Mouse (Mus musculus): Measurements from ENCODE around the gene Mrgpre.

The Mrgpre gene

DNA sequence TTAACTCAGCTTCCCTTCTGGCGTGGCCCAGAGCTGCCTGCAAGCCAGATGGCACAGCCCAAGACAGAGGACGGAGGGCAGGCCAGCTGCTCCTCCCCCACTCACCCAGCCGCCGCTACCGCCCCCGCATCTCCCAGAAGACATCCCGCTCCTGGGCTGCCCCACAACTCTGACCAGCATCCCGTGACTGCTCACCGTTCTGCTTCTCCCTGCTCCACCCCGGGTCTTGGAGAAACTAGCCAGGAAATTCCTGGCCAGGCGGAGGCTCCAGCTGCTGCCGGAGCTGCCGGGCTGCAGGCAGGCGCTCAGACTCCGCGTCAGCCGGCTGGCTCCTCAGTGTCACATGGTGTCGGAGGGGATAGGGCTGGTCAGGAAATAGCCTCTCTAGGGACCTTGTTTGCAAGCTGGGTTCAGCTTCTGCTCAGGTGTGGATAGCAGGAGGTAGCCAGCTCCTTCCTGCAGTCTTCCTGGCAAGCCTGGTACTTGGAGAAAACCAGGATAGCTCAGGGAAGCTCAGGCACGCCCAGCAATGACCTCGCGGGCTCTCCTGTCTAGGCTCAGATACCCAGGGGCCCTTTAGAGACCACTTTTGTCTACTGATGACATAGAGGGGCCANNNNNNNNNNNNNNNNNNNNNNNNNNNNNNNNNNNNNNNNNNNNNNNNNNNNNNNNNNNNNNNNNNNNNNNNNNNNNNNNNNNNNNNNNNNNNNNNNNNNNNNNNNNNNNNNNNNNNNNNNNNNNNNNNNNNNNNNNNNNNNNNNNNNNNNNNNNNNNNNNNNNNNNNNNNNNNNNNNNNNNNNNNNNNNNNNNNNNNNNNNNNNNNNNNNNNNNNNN lies at the start of gene Mrgpre:
TSS of gene Mrgpre (minus strand) at position 505 of the 834 bp plus-strand sequence.
- peak; percentile 50 to 55 for DNase-seq (ENCODE audit: low spot score in 2 of 2)

DNA sequence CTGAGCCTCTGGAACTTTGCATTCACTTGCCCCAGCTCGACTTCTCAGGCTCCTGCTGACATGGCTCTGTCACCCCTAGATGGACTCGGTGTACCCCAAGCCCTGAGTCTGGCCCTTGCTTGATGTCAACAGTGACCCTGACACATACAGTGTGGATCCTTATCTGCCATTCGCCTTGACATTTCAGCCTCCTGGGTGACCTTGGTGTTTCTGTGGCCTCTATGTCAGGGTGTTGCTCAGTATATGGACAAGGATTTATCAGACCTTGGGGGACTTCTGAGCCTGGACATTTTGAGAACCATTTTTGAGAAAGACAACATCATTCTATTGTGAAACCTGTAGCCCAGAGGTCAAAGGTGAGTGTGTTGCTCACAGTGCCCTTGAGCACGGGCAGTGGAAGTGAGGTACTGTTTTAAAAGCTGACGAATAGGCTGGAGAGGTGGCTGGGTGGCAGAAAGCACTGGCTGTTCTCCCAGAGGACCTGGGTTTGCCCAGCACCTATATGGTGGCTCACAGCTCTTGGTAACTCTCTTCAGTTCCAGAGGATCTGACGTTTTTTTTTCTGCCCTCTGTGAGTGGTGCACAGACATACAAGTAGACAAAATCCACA lies 49.4 kb upstream of the Mrgpre start:
- DNase-seq (ENCODE audit: low spot score in 2 of 2), result no peak

DNA sequence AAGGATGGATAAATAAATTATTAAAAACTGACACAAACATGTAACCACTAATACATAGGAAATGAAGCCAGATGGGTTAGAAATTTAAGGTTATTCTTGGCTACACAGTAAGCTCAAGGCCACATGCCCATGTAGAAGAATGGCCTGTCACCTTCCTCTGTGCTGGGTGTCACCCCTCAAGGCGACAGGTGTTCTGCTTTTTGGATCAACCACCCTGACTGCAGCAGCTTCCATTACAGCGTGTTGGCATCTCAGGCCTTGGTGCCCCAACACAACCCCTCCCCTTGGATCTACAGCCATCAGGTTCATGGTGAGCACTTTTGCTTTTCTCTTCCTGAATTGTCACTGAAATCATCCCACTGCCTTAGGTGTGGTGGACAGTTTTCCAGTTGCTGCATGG lies 48.3 kb upstream of the Mrgpre start:
- DNase-seq (ENCODE audit: low spot score in 2 of 2), result no peak

DNA sequence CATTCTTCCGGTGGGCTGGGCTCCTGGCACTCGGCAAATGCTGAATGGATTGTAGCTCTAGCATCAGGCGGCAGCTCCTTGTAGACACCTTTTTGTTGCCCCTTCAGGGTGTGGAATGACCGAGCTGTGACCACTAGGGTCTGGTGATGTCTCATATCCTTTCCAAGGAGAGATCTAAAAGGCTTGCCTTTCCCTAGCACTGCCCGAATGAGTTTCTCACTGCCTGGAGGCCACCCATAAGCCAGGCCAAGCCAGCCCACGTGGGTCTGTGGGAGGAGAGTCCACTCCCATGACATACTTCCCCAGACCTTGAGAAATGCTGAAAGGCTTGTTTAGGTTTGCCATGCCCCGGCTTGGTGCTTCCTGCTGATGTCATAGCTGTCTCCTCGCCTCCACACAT lies 47.9 kb upstream of the Mrgpre start:
- DNase-seq (ENCODE audit: low spot score in 2 of 2), result no peak

DNA sequence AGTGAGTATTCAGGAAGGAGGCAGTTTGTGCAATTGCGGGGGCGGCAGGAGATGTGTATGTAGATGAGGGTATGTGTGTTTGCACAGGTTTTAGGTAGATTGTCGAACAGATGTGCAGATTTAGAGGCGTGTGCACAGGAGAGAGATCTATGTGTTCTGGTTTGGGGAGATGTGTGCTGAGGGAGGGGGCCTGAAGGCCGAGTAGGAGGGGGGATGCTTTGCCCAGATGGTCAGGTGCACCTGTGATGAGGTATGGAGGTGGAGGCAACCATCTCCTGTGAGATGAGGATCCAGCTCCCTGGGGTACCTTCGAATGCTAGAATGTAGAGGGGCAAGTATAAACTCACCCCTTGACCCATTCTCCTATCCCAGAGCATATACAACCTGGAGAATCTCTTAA lies 46.1 kb upstream of the Mrgpre start:
- DNase-seq (ENCODE audit: low spot score in 2 of 2), result no peak

DNA sequence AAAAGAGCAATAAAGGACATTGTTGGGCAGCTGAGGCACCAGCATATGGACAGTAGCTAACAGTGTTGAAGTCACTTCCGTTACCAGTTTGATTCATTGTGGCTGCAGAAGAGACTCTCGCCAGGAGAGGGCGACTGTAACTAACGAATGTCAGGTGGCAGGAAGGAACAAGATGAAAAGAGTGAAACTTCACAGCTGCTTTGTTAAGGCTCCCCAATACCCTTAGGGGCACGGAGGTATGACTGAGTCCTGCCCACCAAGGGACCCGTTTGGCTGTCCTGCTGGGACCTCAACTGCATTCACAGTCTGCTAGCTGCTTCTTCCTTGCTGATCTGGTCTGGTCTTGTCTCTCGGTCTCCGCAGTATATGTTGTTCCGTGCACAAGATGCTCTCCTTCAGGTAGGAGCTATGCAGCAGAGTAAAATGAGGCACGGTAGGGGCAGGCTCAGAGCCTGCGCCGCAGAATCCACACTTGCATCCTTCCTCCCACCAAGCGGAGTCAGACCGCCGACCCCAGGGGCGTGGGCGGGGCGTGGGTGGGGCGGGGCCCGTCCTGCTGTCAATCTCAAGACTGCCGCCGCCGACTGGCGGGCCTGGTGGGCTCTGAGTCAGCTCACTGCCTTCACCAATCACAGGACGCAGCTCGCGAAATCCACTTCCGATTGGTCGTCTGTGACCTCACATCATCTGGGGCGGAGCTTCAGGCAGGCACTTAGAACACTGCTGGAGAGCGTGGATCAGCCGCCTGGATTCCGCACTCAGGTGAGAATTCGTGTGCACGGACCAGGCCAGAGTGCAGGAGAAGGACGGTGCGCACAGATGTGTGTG lies 45.4 kb upstream of the Mrgpre start:
- DNase-seq (ENCODE audit: low spot score in 2 of 2), result peak; percentile 94 to 96

DNA sequence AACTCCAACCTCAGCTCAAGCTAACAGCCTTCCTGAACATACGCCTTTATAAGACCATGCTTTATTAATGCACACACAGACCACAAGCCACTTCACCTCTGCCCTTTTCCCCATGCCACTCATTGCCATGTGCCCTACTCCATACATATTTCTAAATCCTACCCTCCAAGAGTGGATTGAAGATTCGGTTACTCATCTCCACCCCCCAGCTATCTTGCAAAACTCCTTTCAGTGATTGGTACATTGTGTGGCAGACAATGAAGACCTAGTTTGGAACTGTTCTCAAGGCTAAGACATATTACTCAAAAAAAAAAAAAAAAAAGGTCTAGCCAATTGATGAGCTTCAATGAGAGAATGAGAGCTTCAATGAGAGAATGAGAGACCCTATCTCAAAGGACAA lies 42.7 kb upstream of the Mrgpre start:
- DNase-seq (ENCODE audit: low spot score in 2 of 2), result no peak

DNA sequence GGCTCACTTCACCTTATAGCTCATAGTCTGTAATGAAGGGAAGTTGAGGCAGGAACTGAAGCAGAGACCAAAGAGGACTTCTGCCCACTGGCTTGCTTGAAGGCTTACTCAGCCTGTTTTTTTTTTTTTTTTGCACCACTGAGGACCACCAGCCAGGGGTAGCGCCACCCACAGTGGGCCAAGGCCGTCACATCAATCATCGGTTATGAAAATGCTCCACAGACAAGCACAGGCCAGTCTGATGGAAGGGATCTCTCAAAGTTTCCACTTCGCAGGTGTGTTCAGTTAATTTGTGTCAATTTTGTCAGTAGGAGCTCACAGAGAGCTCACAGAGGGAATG lies 38.9 kb upstream of the Mrgpre start:
- DNase-seq (ENCODE audit: low spot score in 2 of 2), result no peak

DNA sequence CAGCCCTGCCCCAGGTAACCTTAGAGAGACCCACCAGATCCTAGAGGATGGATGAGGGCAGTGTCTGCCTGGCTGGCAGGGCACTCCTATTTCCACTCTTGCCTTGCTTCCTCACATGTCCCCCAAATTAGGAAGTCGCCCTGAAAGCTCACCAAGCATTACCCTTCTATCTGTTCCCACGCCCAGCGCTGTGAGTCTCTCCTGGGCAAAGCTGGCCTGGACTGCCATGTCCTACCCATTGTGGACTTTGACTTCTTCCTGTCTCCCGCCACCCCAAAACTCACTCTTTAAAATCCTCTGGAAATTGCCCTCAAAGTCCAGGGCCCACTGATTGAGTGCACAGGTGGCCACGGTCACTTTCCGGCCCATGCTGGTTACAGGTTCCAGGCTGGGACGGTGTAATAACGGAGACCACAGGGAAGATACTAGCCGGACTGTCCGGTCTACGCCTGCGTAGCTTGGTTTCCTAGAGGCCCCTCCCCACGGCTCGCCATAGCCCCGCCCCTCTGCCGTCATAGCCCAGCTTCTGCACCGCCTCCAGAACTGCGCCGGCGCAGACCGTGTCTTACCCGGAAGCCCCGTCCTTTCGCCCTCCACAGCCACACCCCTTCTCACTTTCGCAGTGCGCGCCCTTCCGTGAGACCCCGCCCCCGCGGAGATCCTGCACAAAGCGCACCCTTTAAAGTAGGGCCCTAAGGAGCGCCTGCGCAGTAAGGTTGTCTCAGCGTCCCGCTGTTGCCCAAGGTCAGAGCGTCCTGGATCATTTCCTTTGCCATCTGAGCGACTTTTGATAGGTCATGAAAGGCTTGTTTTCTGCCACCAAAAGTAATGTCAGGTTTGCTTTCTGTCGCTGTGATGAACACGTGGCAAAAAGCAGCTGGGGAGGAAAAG lies 38.3 kb upstream of the Mrgpre start, which contains the start of the genes Nadsyn1 and Dhcr7:
TSS of gene Nadsyn1 (minus strand) at position 475 of the 891 bp plus-strand sequence.
TSS of gene Dhcr7 (plus strand) at position 771 of the 891 bp plus-strand sequence.
- peak; percentile 97 to 98 for DNase-seq (ENCODE audit: low spot score in 2 of 2)

DNA sequence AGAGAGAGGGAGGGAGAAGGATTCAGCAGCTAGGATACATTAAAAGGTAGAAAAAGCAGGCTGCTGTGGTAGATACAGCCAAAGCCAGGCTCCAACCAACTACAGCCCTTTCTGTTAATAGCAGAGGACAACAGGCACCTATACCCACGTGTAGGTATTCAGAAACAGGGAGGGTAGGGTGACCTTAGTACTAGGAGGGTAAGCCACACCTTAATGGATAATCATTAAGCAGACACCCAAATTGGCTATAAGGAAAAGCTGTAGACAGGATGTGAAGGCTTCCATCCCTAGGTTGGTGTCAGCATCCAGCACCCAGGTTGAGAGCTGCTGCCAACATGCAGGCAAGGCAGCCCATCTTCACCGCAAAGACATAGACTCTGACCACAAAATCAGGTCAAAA lies 36.9 kb upstream of the Mrgpre start:
- DNase-seq (ENCODE audit: low spot score in 2 of 2), result no peak

DNA sequence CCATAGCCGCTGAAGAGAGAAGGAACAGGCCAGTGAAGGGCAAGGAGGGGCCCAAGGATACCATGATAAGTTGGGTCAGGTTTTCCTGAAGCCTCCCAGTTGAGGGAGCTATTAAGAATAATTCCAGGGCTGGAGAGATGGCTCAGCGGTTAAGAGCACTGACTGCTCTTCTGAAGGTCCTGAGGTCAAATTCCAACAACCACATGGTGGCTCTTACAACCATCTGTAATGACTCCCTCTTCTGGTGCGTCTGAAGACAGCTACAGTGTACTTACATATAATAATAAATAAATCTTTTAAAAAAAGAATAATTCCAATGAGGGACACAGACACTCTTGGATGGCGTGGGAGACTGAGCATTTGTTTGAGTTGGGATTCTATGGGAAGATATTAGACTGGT lies 34.9 kb upstream of the Mrgpre start:
- no peak for DNase-seq (ENCODE audit: low spot score in 2 of 2)

DNA sequence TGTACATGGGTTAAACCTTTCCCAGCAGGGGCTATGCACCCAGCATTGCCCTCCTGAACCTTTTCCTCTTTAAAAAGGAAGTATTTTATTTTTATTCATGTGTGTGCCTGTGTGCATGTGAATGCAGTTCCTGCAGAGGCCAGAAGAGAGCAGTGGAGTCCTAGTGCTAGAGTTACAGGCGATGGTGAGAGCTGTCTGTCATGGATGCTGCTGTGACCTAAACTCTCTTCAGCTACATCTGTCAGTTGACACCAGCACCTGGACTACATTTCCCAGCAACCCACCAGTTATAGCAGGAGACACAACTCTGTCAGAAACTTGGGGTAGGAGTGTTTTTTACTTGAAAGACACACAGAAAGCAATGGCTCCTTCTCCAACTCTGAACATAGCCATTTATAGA lies 24.6 kb upstream of the Mrgpre start:
- DNase-seq (ENCODE audit: low spot score in 2 of 2), result no peak

DNA sequence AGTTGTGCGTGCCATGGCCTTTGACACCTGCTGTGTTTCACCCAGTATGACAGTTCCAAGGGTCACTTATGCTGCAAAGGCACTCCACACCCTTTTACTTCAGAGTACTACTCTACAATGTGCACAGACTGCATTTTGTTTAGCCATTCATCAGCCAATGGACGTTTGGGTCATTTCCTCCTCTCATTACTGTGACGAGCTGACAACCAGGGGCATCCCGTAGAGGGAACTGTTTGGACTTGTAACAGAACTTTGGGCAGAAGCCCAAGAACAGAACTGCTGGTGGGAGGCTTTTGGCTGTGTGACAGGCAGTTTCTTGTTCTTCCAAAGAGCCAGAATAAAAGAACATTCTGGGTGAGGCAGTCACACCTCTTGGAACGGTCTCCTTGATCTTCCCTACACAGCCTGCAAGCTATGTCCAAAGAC lies 20.9 kb upstream of the Mrgpre start:
- peak in 1 of 2 experiments; percentile 34 for DNase-seq (ENCODE audit: low spot score in 2 of 2)

DNA sequence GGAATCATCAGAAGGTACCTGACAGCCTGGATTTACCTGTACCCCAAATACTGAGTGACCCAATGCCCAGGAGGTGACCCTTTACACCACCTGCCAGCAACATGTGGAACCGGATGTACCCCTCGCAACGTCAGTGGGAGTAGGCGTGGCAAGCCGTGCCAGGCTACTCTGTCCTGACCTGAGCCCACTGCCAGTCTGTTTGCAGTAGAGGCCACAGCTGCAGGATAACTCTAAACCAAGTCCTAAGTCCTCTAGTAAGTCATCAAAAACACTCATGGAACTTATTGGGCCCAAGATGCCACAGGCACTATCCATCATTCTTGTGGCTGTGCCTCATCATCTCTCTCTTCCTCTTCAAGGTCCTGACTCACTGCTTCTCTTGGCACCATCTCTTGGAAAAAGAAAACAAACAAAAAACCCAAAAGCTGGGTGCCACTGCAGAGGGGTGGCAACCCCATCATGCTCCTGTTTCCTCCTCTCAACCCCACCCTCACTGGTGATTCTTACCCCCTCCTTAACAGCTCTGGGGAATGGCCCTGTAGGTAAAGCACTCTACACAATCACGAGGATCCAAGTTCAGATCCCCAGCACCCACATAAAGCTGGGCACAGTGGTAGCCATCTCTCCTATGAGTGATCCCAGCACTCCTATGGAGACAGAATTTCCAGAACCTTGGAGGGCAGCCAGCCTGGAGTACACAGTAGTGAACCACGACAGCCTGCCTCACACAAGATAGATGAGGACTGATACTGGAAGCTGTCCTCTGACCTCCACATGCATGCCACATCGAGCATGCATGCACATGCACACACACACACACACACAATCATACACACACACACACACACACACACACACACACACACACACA lies 17.1 kb upstream of the Mrgpre start:
- DNase-seq (ENCODE audit: low spot score in 2 of 2), result no peak

DNA sequence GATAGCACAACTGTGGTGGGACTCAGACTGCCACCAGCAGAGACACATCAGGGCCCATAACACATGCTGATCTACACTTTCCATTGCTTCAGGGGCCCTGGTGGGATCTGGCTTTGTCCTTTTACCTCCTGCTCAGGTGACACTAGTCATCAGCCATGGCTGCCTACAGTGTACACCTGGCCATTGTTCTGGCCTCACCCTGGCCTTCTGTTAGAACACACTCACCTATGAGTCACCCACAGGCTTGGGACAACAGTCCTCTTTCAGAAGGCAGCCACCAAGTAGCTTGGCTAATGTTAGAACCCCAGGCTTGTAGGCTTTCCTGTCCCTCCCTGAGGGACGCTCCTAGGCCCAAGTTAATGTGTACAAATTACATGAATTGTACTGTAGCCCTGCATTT lies 16.5 kb upstream of the Mrgpre start:
- no peak for DNase-seq (ENCODE audit: low spot score in 2 of 2)

DNA sequence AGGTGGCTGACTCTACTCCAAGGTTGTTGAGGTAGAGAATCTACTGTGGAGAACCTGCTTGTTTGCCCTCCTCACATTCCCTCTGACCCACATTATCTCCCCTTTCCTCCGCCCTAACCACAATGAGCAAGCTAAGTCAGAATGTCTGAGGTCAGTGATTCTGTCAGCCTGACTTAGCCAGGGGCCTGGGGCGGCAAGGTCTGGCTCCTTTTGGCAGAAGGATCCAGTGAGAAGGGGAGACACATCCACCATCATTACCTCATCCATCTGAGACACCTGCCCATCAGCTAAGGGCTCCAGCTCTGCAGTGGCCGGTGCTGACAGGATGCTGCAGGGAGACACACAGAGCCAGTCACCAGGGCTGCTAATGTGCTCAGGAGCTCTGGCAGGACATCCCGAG lies 14.5 kb upstream of the Mrgpre start:
- DNase-seq (ENCODE audit: low spot score in 2 of 2), result no peak

DNA sequence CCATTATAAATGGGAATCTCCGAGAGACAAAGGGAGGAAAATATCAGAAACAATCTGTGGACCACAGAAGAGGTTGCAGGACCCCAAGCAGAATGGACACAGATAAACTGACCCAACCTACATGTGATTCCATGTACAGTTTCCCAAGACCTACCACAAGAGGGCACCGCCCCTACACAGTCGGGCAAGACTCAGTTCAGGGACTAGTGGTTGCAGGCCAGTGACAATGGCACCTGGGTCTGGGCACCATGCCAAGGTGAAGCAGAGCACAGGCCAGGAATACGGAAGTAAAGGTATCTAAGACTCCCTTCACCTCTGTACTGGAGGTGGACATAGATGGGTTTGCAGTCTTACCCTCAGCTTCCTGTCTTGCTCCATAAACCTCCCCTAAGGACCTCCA lies 8.8 kb upstream of the Mrgpre start:
- no peak for DNase-seq (ENCODE audit: low spot score in 2 of 2)

DNA sequence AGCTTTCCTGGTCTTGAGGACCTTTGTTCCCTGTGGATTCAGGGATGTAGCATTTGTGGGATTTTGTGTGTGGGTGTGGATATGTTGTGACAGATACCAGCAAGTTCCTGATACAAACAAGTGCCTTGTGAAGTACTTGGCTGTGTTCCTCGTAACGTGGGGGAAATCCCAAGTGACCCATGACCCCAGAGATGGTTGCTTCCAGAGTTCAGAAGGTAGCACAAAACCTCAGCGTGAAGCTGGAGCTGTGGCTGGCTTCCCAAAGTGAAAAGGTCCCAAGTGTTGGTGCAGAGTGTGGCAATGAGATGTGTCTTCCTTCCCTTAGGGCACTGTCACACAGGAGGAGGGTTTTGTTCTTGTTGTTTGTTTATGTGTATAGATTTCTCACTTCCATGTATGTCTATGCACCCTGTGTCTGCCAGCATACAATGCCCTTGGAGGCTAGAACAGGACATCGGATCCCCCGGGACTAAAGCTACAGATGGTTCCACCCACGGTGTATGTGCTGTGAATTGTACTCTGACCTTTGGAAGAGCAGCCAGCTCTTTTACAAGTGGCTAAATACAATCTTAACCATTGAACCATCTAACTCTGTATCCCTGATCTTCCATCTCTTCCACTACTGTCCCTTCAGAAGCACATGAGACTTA lies 8.2 kb upstream of the Mrgpre start:
- no peak for DNase-seq (ENCODE audit: low spot score in 2 of 2)

DNA sequence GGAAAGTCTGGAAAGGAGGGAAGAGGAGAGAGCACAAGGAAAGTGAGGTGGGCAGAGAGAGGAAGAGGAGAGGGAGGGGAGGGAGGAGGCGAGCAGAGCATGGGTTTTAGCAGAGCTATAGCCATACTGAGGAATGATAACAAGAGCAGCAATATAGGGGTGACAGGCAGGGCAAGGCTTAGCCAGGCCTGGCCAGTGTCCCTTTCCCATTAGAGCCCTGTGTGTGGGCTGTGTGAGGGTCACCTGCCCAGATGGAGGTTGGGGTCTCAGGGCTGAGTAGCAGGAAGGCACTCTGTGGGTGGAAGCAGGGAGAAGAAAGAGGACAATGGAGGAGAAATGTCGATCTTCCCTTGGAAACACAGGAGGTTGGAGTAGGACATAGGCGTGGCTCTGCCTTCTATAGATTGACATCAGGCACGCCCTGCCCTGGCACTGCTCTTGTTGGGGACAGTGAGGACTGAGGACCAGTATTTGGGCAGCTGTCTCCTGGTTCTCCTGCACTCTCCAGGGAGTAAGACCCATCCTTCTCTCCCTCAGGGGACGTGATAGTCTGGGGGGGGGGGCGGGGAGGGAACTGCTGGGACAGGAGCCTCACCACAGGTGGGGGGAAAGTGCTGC lies 813 bp downstream of the Mrgpre start:
- no peak for DNase-seq (ENCODE audit: low spot score in 2 of 2)

DNA sequence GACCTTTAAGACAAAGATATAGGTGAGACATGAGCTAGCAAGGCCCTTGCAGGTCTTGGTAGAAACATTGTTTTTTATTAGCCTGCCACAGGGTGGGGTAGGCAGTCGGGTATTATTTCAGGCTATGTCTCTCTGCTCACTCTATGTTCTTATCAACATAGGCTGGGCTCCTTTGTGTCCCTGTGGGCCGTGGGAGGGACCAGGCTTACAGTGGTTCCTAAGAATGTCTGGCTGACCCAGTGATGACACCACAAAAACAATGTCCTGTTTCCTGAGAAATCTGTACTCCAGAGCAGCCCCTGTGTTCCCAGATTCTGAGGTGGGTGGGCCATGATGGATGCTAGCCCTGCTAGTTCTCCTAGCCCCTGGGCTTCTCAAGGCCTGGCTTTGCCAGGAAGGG lies 6.9 kb downstream of the Mrgpre start:
- no peak for DNase-seq (ENCODE audit: low spot score in 2 of 2)
